Mouse (Mus musculus) activated CD4-positive, CD25-positive, alpha-beta regulatory T cell (primary cell): ENCODE results near the gene Chuk. TPM values are rescaled to one million over a fixed set of nuclear protein-coding genes. Genes with fewer than 3 reads are reported as not detected.

Source experiments
- polyA plus RNA-seq, 2 experiments: library from polyadenylated mRNA; unstranded; fragments of 100-300 nt; shearing (Covaris generic); gene quantifications; one replicate each; pipeline ENCODE4 v1.2.1; 2017

Chuk gene
- 10 to 100 TPM; 75.2 to 77.6 TPM for polyA plus RNA-seq

GRCm38 (mm10) chr19:44106831-44107660, at the start of gene Chuk:
TSS of gene Chuk (minus strand) at chr19:44107480.

GRCm38 (mm10) chr19:44145702-44146567, 38.7 kb upstream of the Chuk start, which contains the start of gene Bloc1s2:
TSS of gene Bloc1s2 (minus strand) at chr19:44146446.

GRCm38 (mm10) chr19:44135072-44135959, 28.0 kb upstream of the Chuk start, which contains the start of gene Cwf19l1:
TSS of gene Cwf19l1 (minus strand) at chr19:44135876.

GRCm38 (mm10) chr19:44069121-44069913, 38.0 kb downstream of the Chuk start, which contains the start of gene Erlin1:
TSS of gene Erlin1 (minus strand) at chr19:44069785.

GRCm38 (mm10) chr19:44028972-44029371, 78.3 kb downstream of the Chuk start, which contains the start of gene Cyp2c23:
TSS of gene Cyp2c23 (minus strand) at chr19:44029208.

Other genes starting within 250 kb of the Chuk start
- gene Dnmbp, start 167.3 kb downstream of the Chuk start, polyA plus RNA-seq, result 1 to 10 TPM; 4.0 to 5.5 TPM
- not detected for gene Cpn1, start 120.9 kb downstream of the Chuk start, polyA plus RNA-seq
- gene Cyp2c23, start 78.3 kb downstream of the Chuk start, polyA plus RNA-seq, result under 1 TPM in 1 of 2 experiments, not detected in 1; 0.21 TPM
- 1 to 10 TPM; 2.9 to 8.7 TPM for gene Erlin1, start 37.7 kb downstream of the Chuk start, polyA plus RNA-seq
- 10 to 100 TPM; 31.9 to 41.8 TPM for gene Cwf19l1, start 28.4 kb upstream of the Chuk start, polyA plus RNA-seq
- 100 to 1,000 TPM; 111 to 113 TPM for gene Bloc1s2, start 39.0 kb upstream of the Chuk start, polyA plus RNA-seq
- under 1 TPM in 1 of 2 experiments, not detected in 1; 0.06 TPM for gene Pkd2l1, start 85.0 kb upstream of the Chuk start, polyA plus RNA-seq
- gene Scd3, start 95.8 kb upstream of the Chuk start, polyA plus RNA-seq, result under 1 TPM in 1 of 2 experiments, not detected in 1; 0.06 TPM
- gene Scd2, start 186.2 kb upstream of the Chuk start, polyA plus RNA-seq, result 10 to 100 TPM; 36.7 to 37.9 TPM
- under 1 TPM in 1 of 2 experiments, not detected in 1; 0.69 TPM for gene Scd4, start 225.6 kb upstream of the Chuk start, polyA plus RNA-seq